Comparison of ENCODE assay signal across 10 mouse cellular contexts in the genomic region with DNA sequence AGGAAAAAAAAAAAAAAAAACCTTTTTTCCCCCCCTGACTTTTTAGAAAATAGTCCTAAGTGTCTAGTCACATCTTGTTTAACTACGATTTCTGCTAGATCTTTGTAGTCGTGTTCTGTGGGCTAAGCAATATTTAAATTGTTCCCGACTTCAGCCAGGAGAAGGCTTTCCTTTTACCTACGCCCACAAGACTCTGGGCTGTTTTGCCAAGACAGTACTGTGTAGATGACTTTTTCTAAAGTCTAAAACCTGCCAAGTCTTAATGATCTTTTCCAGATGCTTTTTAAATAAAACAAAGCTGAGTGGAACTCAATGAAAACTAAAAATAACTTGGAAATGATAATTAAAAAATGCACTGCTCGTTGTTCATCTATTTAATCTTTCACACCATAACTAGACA. TPM values are rescaled to one million over a fixed set of nuclear protein-coding genes. Genes with fewer than 3 reads are reported as not detected.
DNase-seq lines count a peak whose midpoint lies in the region; ATAC-seq and TF ChIP-seq lines count a peak whose summit lies in the region.
"Had no signal": no experiment of that assay in that cellular context is flagged by ENCODE, and none has a peak within 500 bp of the region (broad histone marks: within the 10 kb centered on the region; RNA-seq: fewer than 3 reads in every experiment).

No protein-coding gene starts in this region.

- H3K4me1 ChIP-seq in heart, embryonic 15.5 days (replicated peaks), result peaks cover 4% of the 10 kb centered on the region
- H3K4me1 ChIP-seq in cortical plate, adult 2 months (ENCODE audit: control insufficient read depth, insufficient read depth, low read length), result no peaks in the 10 kb centered on the region
- 0 out of 2 replicates have a peak, but pooled peaks cover 4% of the 10 kb centered on the region for H3K4me1 ChIP-seq in forebrain, postnatal 0 days (ENCODE audit: insufficient read depth)
- H3K4me1 ChIP-seq in midbrain, embryonic 13.5 days (replicated peaks), result peaks cover 32% of the 10 kb centered on the region

- no peaks in the 10 kb centered on the region for H3K27me3 ChIP-seq in heart, embryonic 15.5 days
- H3K27me3 ChIP-seq in forebrain, postnatal 0 days (ENCODE audit: insufficient read depth, low read length), result no peaks in the 10 kb centered on the region
- H3K27me3 ChIP-seq in midbrain, embryonic 13.5 days, result no peaks in the 10 kb centered on the region

- DNase-seq in heart, adult 11 months, result no peak
- DNase-seq in forebrain, postnatal 0 days, result no peak
- DNase-seq in adipocyte (ENCODE audit: low spot score), result no peak
- DNase-seq in left cerebral cortex, adult 11 months (ENCODE audit: low spot score), result no peak
- DNase-seq: gastrocnemius, postnatal 25 days; spleen, adult 18-20 months had no signal

- H3K4me2 ChIP-seq in heart, embryonic 15.5 days, result peak overlapping the region; percentile 48
- H3K4me2 ChIP-seq in forebrain, postnatal 0 days (ENCODE audit: low read depth), result peak overlapping the region; percentile 52
- H3K4me2 ChIP-seq in midbrain, embryonic 13.5 days (replicated peaks), result peak overlapping the region; percentile 50

- no peak overlapping the region; the same call in 1 of the 2 replicates for H3K27ac ChIP-seq in heart, embryonic 15.5 days
- no peak overlapping the region for H3K27ac ChIP-seq in cortical plate, adult 2 months (ENCODE audit: insufficient read depth, low read length)
- H3K27ac ChIP-seq in forebrain, postnatal 0 days (ENCODE audit: low read depth, low read length), result peak overlapping the region; percentile 80
- peak overlapping the region; percentile 57; the same call in 1 of the 2 replicates for H3K27ac ChIP-seq in midbrain, embryonic 13.5 days

- H3K9me3 ChIP-seq in heart, embryonic 15.5 days (replicated peaks), result no peaks in the 10 kb centered on the region
- H3K9me3 ChIP-seq in forebrain, postnatal 0 days (ENCODE audit: low read length), result no peaks in the 10 kb centered on the region
- no peaks in the 10 kb centered on the region for H3K9me3 ChIP-seq in midbrain, embryonic 13.5 days

- no peak for ATAC-seq in heart, embryonic 15.5 days (replicated peaks; ENCODE audit: insufficient number of reproducible peaks, insufficient read depth, low FRiP score, low read depth)
- ATAC-seq in forebrain, postnatal 0 days, result peak; percentile 10; the same call in 1 of the 2 replicates
- peak; percentile 31 for ATAC-seq in midbrain, embryonic 13.5 days
- no peak for ATAC-seq in inflammation-experienced regulatory T-cells, adult 6 months

- no peak for TF ChIP-seq POLR2A in cortical plate, adult 2 months (IDR thresholded peaks at IDR 0.05; ENCODE audit: extremely low read depth, insufficient read depth, low read length)

- H3K4me3 ChIP-seq in heart, embryonic 15.5 days, result no peak overlapping the region
- peak overlapping the region; percentile 26 for H3K4me3 ChIP-seq in cortical plate, adult 2 months (ENCODE audit: insufficient read depth, low read length)
- peak overlapping the region; percentile 38 for H3K4me3 ChIP-seq in forebrain, postnatal 0 days (ENCODE audit: low read depth, low read length)
- H3K4me3 ChIP-seq in midbrain, embryonic 13.5 days (replicated peaks), result peak overlapping the region; percentile 33

- no peak overlapping the region for H3K9ac ChIP-seq in heart, embryonic 15.5 days
- peak overlapping the region; percentile 49 for H3K9ac ChIP-seq in forebrain, postnatal 0 days
- H3K9ac ChIP-seq in midbrain, embryonic 13.5 days (replicated peaks), result peak overlapping the region; percentile 47

- WGBS in heart, embryonic 15.5 days, result 25% methylated on average over 5 of the region's 5 CpGs
- 5% methylated on average over 5 of the region's 5 CpGs for WGBS in forebrain, postnatal 0 days
- WGBS in midbrain, embryonic 13.5 days, result 4% methylated on average over 5 of the region's 5 CpGs

- TF ChIP-seq CTCF in cortical plate, adult 2 months (IDR thresholded peaks at IDR 0.05; ENCODE audit: extremely low read depth, insufficient read depth, low read length), result no peak
- TF ChIP-seq CTCF in forebrain, postnatal 0 days (IDR thresholded peaks at IDR 0.05; ENCODE audit: low read depth), result no peak

- H3K36me3 ChIP-seq in heart, embryonic 15.5 days, result no peaks in the 10 kb centered on the region
- H3K36me3 ChIP-seq in forebrain, postnatal 0 days (ENCODE audit: insufficient read depth), result no peaks in the 10 kb centered on the region
- H3K36me3 ChIP-seq in midbrain, embryonic 13.5 days, result no peaks in the 10 kb centered on the region

RNA-seq across cellular contexts. Expression of a gene that starts 0.6 kb away (rescaled TPM):
- 3.2 and 3.3 TPM in 2 replicates for polyA plus RNA-seq in heart, embryonic 15.5 days (2015; fragmentation: Nextera tagmentation; extraction: Ambion mirVana)
- 46.0 and 46.7 TPM in 2 replicates for polyA plus RNA-seq in cortical plate, adult 2 months (2012; rRNA removed)
- 27.5 and 45.4 TPM in 2 replicates for total RNA-seq in forebrain, postnatal 0 days (2014; rRNA removed)
- 25.1 and 33.0 TPM in 2 replicates for polyA plus RNA-seq in forebrain, postnatal 0 days (2015; fragmentation: Nextera tagmentation; extraction: Ambion mirVana)
- 19.4 and 21.6 TPM in 2 replicates for polyA plus RNA-seq in midbrain, embryonic 13.5 days (2015; fragmentation: Nextera tagmentation; extraction: Ambion mirVana)
- under 1 TPM in 1 of 3 experiments, not detected in 2; 0.39 TPM for polyA plus RNA-seq in inflammation-experienced regulatory T-cells, adult 6 months (2017; shearing (Covaris generic))

RNA-seq across cellular contexts. Expression of a gene that starts 28.9 kb away (rescaled TPM):
- polyA plus RNA-seq in heart, embryonic 15.5 days (2015; fragmentation: Nextera tagmentation; extraction: Ambion mirVana), result 17.9 and 21.3 TPM in 2 replicates
- polyA plus RNA-seq in cortical plate, adult 2 months (2012; rRNA removed), result 20.5 and 22.4 TPM in 2 replicates
- 30.6 and 31.0 TPM in 2 replicates for total RNA-seq in forebrain, postnatal 0 days (2014; rRNA removed)
- 14.6 and 16.2 TPM in 2 replicates for polyA plus RNA-seq in forebrain, postnatal 0 days (2015; fragmentation: Nextera tagmentation; extraction: Ambion mirVana)
- 27.0 and 30.7 TPM in 2 replicates for polyA plus RNA-seq in midbrain, embryonic 13.5 days (2015; fragmentation: Nextera tagmentation; extraction: Ambion mirVana)
- polyA plus RNA-seq in inflammation-experienced regulatory T-cells, adult 6 months (2017; shearing (Covaris generic)), result 10 to 100 TPM; 29.9 to 34.5 (median 31.8) TPM

Comparison
In these comparisons a context has a peak if more than half of its experiments do, and no peak if none do; other contexts are left out.
1. ATAC-seq: peak in forebrain, postnatal 0 days (single experiment) and midbrain, embryonic 13.5 days (single experiment); none in heart, embryonic 15.5 days (single experiment) and inflammation-experienced regulatory T-cells, adult 6 months (single experiment).
2. H3K27ac ChIP-seq: peak in forebrain, postnatal 0 days (single experiment) and midbrain, embryonic 13.5 days (single experiment); none in heart, embryonic 15.5 days (single experiment) and cortical plate, adult 2 months (single experiment).
3. Peak in every context shown above with its lines, with median percentiles within 50 percentile points of each other: H3K4me2 ChIP-seq.